22 mouse cellular contexts compared by ENCODE assay signal in genomic region chr19:29718476-29718875, GRCm38 (mm10). TPM values are rescaled to one million over a fixed set of nuclear protein-coding genes. Genes with fewer than 3 reads are reported as not detected.
DNase-seq lines count a peak whose midpoint lies in the region; ATAC-seq and TF ChIP-seq lines count a peak whose summit lies in the region.
"Had no signal": no experiment of that assay in that cellular context is flagged by ENCODE, and none has a peak within 500 bp of the region (broad histone marks: within the 10 kb centered on the region; RNA-seq: fewer than 3 reads in every experiment).

No protein-coding gene starts in this region.

- no peak overlapping the region for H3K27ac ChIP-seq in midbrain, embryonic 11.5 days (ENCODE audit: low read depth, low read length)
- no peak overlapping the region for H3K27ac ChIP-seq in midbrain, embryonic 16.5 days (ENCODE audit: low read length)
- no peak overlapping the region for H3K27ac ChIP-seq in testis, adult 2 months (ENCODE audit: control insufficient read depth, insufficient read depth, low read depth, low read length)

- no peak for TF ChIP-seq CTCF in testis, adult 2 months (IDR thresholded peaks at IDR 0.05; ENCODE audit: control insufficient read depth, insufficient read depth, insufficient replicate concordance, low read depth, low read length)

- 97% methylated on average over 3 of the region's 3 CpGs for WGBS in midbrain, embryonic 11.5 days
- 98% methylated on average over 3 of the region's 3 CpGs for WGBS in midbrain, embryonic 16.5 days

- peaks cover 11% of the 10 kb centered on the region for H3K36me3 ChIP-seq in midbrain, embryonic 11.5 days (ENCODE audit: control insufficient read depth, insufficient read depth, low read length)
- peaks cover 21% of the 10 kb centered on the region for H3K36me3 ChIP-seq in midbrain, embryonic 16.5 days (ENCODE audit: control insufficient read depth, insufficient read depth, low read length)
- peaks cover 4% of the 10 kb centered on the region for H3K36me3 ChIP-seq in testis, adult 2 months (ENCODE audit: control insufficient read depth, insufficient read depth, low read length)

- no peak overlapping the region for H3K4me3 ChIP-seq in midbrain, embryonic 11.5 days (ENCODE audit: low read depth, low read length)
- no peak overlapping the region for H3K4me3 ChIP-seq in midbrain, embryonic 16.5 days (ENCODE audit: low read depth, low read length)
- H3K4me3 ChIP-seq in testis, adult 2 months (ENCODE audit: control insufficient read depth, low read depth, low read length): peak overlapping the region; percentile 50; the same call in 1 of the 2 replicates

- ATAC-seq in midbrain, embryonic 11.5 days (ENCODE audit: low FRiP score): no peak
- ATAC-seq in midbrain, embryonic 16.5 days: no peak
- ATAC-seq: Patski had no signal

- H3K9me3 ChIP-seq in midbrain, embryonic 11.5 days (ENCODE audit: control insufficient read depth, low read length): no peaks in the 10 kb centered on the region
- no peaks in the 10 kb centered on the region for H3K9me3 ChIP-seq in midbrain, embryonic 16.5 days (replicated peaks; ENCODE audit: control insufficient read depth, low read length, poor library complexity, severe bottlenecking)
- H3K9me3 ChIP-seq: G1E had no signal

- no peak overlapping the region for H3K4me2 ChIP-seq in midbrain, embryonic 11.5 days
- H3K4me2 ChIP-seq in midbrain, embryonic 16.5 days (ENCODE audit: low read length): no peak overlapping the region

- no peak overlapping the region for H3K9ac ChIP-seq in midbrain, embryonic 11.5 days (ENCODE audit: low read length)
- H3K9ac ChIP-seq in midbrain, embryonic 16.5 days (ENCODE audit: low read depth, low read length): no peak overlapping the region

- H3K27me3 ChIP-seq in midbrain, embryonic 11.5 days (ENCODE audit: control insufficient read depth, insufficient read depth, low read length): no peaks in the 10 kb centered on the region
- no peaks in the 10 kb centered on the region for H3K27me3 ChIP-seq in midbrain, embryonic 16.5 days (ENCODE audit: control insufficient read depth, insufficient read depth, low read depth, low read length)
- H3K27me3 ChIP-seq in testis, adult 2 months (ENCODE audit: control insufficient read depth, insufficient read depth, low read length): no peaks in the 10 kb centered on the region
- H3K27me3 ChIP-seq: CH12.LX, Patski had no signal

- no peak for TF ChIP-seq POLR2A in testis, adult 2 months (IDR thresholded peaks at IDR 0.05; ENCODE audit: control insufficient read depth, low read depth, low read length)

- peak; percentile 59 for DNase-seq in heart, adult 11 months
- DNase-seq in heart, adult 9 months (ENCODE audit: low spot score in 2 of 2): no peak
- DNase-seq in midbrain, embryonic 11.5 days (ENCODE audit: low spot score, missing footprints): peak; percentile 51
- DNase-seq in testis, postnatal 14 days (ENCODE audit: low spot score): no peak
- DNase-seq: adrenal gland, adult 2 months; adrenal gland, adult 8-10 months; adrenal gland, postnatal 10 days; adrenal gland, postnatal 14 days; adrenal gland, postnatal 25 days; adrenal gland, postnatal 36 days; B cell, adult 2 months; cerebellum, adult 11 months; cerebellum, adult 11-12 months; cerebellum, adult 18-20 months had no signal

- no peaks in the 10 kb centered on the region for H3K4me1 ChIP-seq in midbrain, embryonic 11.5 days (ENCODE audit: control insufficient read depth, insufficient read depth, low read length)
- no peaks in the 10 kb centered on the region for H3K4me1 ChIP-seq in midbrain, embryonic 16.5 days (ENCODE audit: control insufficient read depth, insufficient read depth, low read length)
- no peaks in the 10 kb centered on the region for H3K4me1 ChIP-seq in testis, adult 2 months (ENCODE audit: control insufficient read depth, insufficient read depth, low read length)

RNA-seq across cellular contexts. Expression of gene Mlana, which starts 20.9 kb away (rescaled TPM):
- 0.26 and 0.54 TPM in 2 replicates for polyA plus RNA-seq in midbrain, embryonic 11.5 days (2014; fragmentation: Nextera tagmentation; extraction: Ambion mirVana)
- polyA plus RNA-seq in midbrain, embryonic 16.5 days (2015; fragmentation: Nextera tagmentation; extraction: Ambion mirVana): not detected in 2 replicates
- polyA plus RNA-seq in testis, adult 2 months (2012; rRNA removed): not detected in 2 replicates
- polyA plus RNA-seq: activated CD4-positive, CD25-positive, alpha-beta regulatory T cell, adult 4 months; adrenal gland, adult 2 months; C2C12; CD4-positive, CD25-positive, alpha-beta regulatory T cell, adult 4 months; G1E had no signal

Comparison
In these comparisons a context has a peak if more than half of its experiments do, and no peak if none do; other contexts are left out.
1. DNase-seq: peak in heart, adult 11 months (single experiment) and midbrain, embryonic 11.5 days (single experiment); none in heart, adult 9 months (0 of 2) and testis, postnatal 14 days (single experiment).